In genomic region chr2:120909556-120909955, GRCm38 (mm10) we compare ENCODE assay signal across 20 mouse cellular contexts. TPM values are rescaled to one million over a fixed set of nuclear protein-coding genes. Genes with fewer than 3 reads are reported as not detected.
DNase-seq lines count a peak whose midpoint lies in the region; ATAC-seq lines count a peak whose summit lies in the region.
"Had no signal": no experiment of that assay in that cellular context is flagged by ENCODE, and none has a peak within 500 bp of the region (broad histone marks: within the 10 kb centered on the region; RNA-seq: fewer than 3 reads in every experiment).

No protein-coding gene starts in this region.

- 50% methylated on average over 4 of the region's 4 CpGs for WGBS in kidney, embryonic 16.5 days
- WGBS in embryonic facial prominence, embryonic 11.5 days = 39% methylated on average over 4 of the region's 4 CpGs

- no peak for ATAC-seq in kidney, embryonic 16.5 days (ENCODE audit: low FRiP score, low TSS enrichment)
- no peak for ATAC-seq in embryonic facial prominence, embryonic 11.5 days (replicated peaks; ENCODE audit: insufficient number of reproducible peaks, low FRiP score, low TSS enrichment, low read depth)
- ATAC-seq: forebrain, embryonic 14.5 days had no signal

- H3K4me3 ChIP-seq in kidney, embryonic 16.5 days (ENCODE audit: low read length) = no peak overlapping the region
- H3K4me3 ChIP-seq in embryonic facial prominence, embryonic 11.5 days (ENCODE audit: low read depth, low read length) = no peak overlapping the region
- H3K4me3 ChIP-seq: embryonic facial prominence, embryonic 15.5 days; heart, embryonic 12.5 days; hindbrain, embryonic 12.5 days; left cerebral cortex, adult 2 months had no signal

- H3K9me3 ChIP-seq in kidney, embryonic 16.5 days (ENCODE audit: low read length) = no peaks in the 10 kb centered on the region
- H3K9me3 ChIP-seq in embryonic facial prominence, embryonic 11.5 days (replicated peaks; ENCODE audit: control insufficient read depth, low read length) = no peaks in the 10 kb centered on the region
- H3K9me3 ChIP-seq: embryonic facial prominence, embryonic 15.5 days; heart, embryonic 12.5 days; hindbrain, embryonic 12.5 days had no signal

- H3K27ac ChIP-seq in kidney, embryonic 16.5 days (ENCODE audit: low read length) = no peak overlapping the region
- no peak overlapping the region for H3K27ac ChIP-seq in embryonic facial prominence, embryonic 11.5 days (replicated peaks; ENCODE audit: low read depth, low read length)
- H3K27ac ChIP-seq: embryonic facial prominence, embryonic 15.5 days; hindbrain, embryonic 12.5 days; left cerebral cortex, adult 2 months; liver, embryonic 14.5 days had no signal

- peak; percentile 4 to 11 for DNase-seq in heart, adult 18-20 months
- no peak for DNase-seq in heart, adult 8-10 months (ENCODE audit: low spot score)
- peak; percentile 52 for DNase-seq in kidney, postnatal 14 days
- peak; percentile 9 for DNase-seq in embryo, embryonic 10 days (ENCODE audit: low spot score)
- DNase-seq in embryonic facial prominence, embryonic 11.5 days (ENCODE audit: low spot score) = peak; percentile 51
- no peak for DNase-seq in thymus, postnatal 4 days
- no peak for DNase-seq in spleen, postnatal 10 days (ENCODE audit: low spot score in 2 of 2)
- DNase-seq: adrenal gland, postnatal 10 days; cerebellum, adult 2 months; cerebellum, postnatal 36 days; gastrocnemius, postnatal 10 days; layer of hippocampus, adult 9-11 months had no signal

- no peaks in the 10 kb centered on the region for H3K27me3 ChIP-seq in kidney, embryonic 16.5 days (ENCODE audit: insufficient read depth, low read length)
- no peaks in the 10 kb centered on the region for H3K27me3 ChIP-seq in embryonic facial prominence, embryonic 11.5 days (ENCODE audit: control insufficient read depth, insufficient read depth, low read length)
- H3K27me3 ChIP-seq: embryonic facial prominence, embryonic 15.5 days; heart, embryonic 12.5 days; hindbrain, embryonic 12.5 days had no signal

- H3K4me1 ChIP-seq in kidney, embryonic 16.5 days (ENCODE audit: insufficient read depth, low read length) = no peaks in the 10 kb centered on the region
- H3K4me1 ChIP-seq in embryonic facial prominence, embryonic 11.5 days (ENCODE audit: control insufficient read depth, insufficient read depth, low read length) = no peaks in the 10 kb centered on the region
- H3K4me1 ChIP-seq: embryonic facial prominence, embryonic 15.5 days; heart, embryonic 12.5 days; hindbrain, embryonic 12.5 days had no signal

- H3K4me2 ChIP-seq in kidney, embryonic 16.5 days (replicated peaks; ENCODE audit: low read depth, low read length) = no peak overlapping the region
- no peak overlapping the region for H3K4me2 ChIP-seq in embryonic facial prominence, embryonic 11.5 days (ENCODE audit: low read depth, low read length)
- H3K4me2 ChIP-seq: embryonic facial prominence, embryonic 15.5 days; heart, embryonic 12.5 days; hindbrain, embryonic 12.5 days; midbrain, embryonic 11.5 days had no signal

- H3K36me3 ChIP-seq in kidney, embryonic 16.5 days (ENCODE audit: insufficient read depth, low read length) = peaks cover 21% of the 10 kb centered on the region
- H3K36me3 ChIP-seq in embryonic facial prominence, embryonic 11.5 days (replicated peaks; ENCODE audit: control insufficient read depth, insufficient read depth, low read depth, low read length) = no peaks in the 10 kb centered on the region

- H3K9ac ChIP-seq in kidney, embryonic 16.5 days (replicated peaks; ENCODE audit: low read length) = no peak overlapping the region
- no peak overlapping the region for H3K9ac ChIP-seq in embryonic facial prominence, embryonic 11.5 days (replicated peaks; ENCODE audit: low read length)
- H3K9ac ChIP-seq: embryonic facial prominence, embryonic 15.5 days; heart, embryonic 12.5 days; hindbrain, embryonic 12.5 days; liver, embryonic 14.5 days had no signal

RNA-seq across cellular contexts. Expression of gene Ttbk2, which starts 59.2 kb away (rescaled TPM):
- 10 to 100 TPM; 10.1 to 13.2 TPM for total RNA-seq in heart, adult 18-20 months (2021)
- 10 to 100 TPM in 2 of 4 experiments, 1 to 10 TPM in 2; 8.8 to 13.1 (median 11.4) TPM for total RNA-seq in heart, adult 8-10 months (2022)
- 2.9 and 3.0 TPM in 2 replicates for polyA plus RNA-seq in kidney, embryonic 16.5 days (2015; fragmentation: Nextera tagmentation; extraction: Ambion mirVana)
- 5.5 and 6.4 TPM in 2 replicates for polyA plus RNA-seq in embryonic facial prominence, embryonic 11.5 days (2014; fragmentation: Nextera tagmentation; extraction: Ambion mirVana)

RNA-seq across cellular contexts. Expression of gene Cdan1, which starts 59.6 kb away (rescaled TPM):
- 10 to 100 TPM in 1 of 2 experiments, 1 to 10 TPM in 1; 8.9 to 11.1 TPM for total RNA-seq in heart, adult 18-20 months (2021)
- 10 to 100 TPM; 11.3 to 14.5 (median 11.8) TPM for total RNA-seq in heart, adult 8-10 months (2022)
- 5.7 and 6.3 TPM in 2 replicates for polyA plus RNA-seq in kidney, embryonic 16.5 days (2015; fragmentation: Nextera tagmentation; extraction: Ambion mirVana)
- polyA plus RNA-seq in embryonic facial prominence, embryonic 11.5 days (2014; fragmentation: Nextera tagmentation; extraction: Ambion mirVana) = 6.8 and 7.5 TPM in 2 replicates

Comparison
In these comparisons a context has a peak if more than half of its experiments do, and no peak if none do; other contexts are left out.
1. DNase-seq: peak in heart, adult 18-20 months (2 of 2), kidney, postnatal 14 days (single experiment), embryo, embryonic 10 days (single experiment) and embryonic facial prominence, embryonic 11.5 days (single experiment); none in heart, adult 8-10 months (single experiment), thymus, postnatal 4 days (single experiment) and spleen, postnatal 10 days (0 of 2).